Mouse (Mus musculus) heart, adult 2 months (tissue): ENCODE measurements around the gene Sumf2.

Source experiments
- CTCF ChIP-seq: fragments of 200-600 bp; IDR thresholded peaks from 2 replicates; pipeline ENCODE4 v1.8.1; 2022; ENCODE audit warnings: antibody characterized with exemption, mild to moderate bottlenecking, moderate library complexity
- EP300 ChIP-seq: fragments of 200-500 bp; IDR thresholded peaks from 2 replicates; pipeline ENCODE4 v1.6.1; 2011; ENCODE audit warnings: low read depth, low read length, control low read depth; ENCODE audit not compliant: insufficient read depth
- POLR2A ChIP-seq: fragments of 200-500 bp; IDR thresholded peaks from 2 replicates; pipeline ENCODE4 v1.6.1; 2011; ENCODE audit warnings: mild to moderate bottlenecking, low read depth, low read length, control low read depth; ENCODE audit not compliant: insufficient read depth

GRCm38 (mm10) chr5:129877731-129878455, 31.1 kb downstream of the Sumf2 start:
- TF ChIP-seq CTCF (no peak), EP300 (0 out of 2 replicates have a peak, but pooled peaks have one; percentile 13), POLR2A (no peak)
